Comparison of ENCODE assay signal across 8 mouse cellular contexts in the genomic region with DNA sequence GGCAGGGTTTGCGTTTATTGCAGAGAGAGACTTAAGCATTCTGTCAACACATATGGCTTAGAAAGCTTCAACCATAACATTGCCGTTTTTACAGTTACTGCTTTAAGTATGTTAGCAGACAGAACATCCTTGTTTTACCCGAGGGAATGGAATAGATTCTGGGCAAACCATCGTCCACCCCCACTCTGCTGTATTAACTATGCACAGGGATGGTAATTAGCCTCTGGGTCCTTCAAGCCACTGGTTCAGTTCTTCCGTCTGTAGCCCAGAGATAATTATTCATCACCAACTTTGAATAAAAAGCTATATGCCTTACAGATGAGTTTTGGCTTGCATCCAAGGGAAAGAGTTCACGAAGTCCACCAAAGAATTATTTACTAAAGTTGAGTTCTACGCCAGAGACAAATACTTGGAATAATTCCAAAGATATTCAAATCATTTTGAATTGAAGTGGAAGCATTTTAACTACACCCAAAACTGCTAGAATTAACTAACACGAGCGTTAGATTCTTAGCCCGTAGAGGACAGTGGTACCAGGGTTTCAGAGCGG. TPM values are rescaled to one million over a fixed set of nuclear protein-coding genes. Genes with fewer than 3 reads are reported as not detected.
DNase-seq lines count a peak whose midpoint lies in the region; ATAC-seq and TF ChIP-seq lines count a peak whose summit lies in the region.

No protein-coding gene starts in this region.

- no peaks in the 10 kb centered on the region for H3K9me3 ChIP-seq in ES-Bruce4 (replicated peaks; ENCODE audit: control insufficient read depth, insufficient read depth, low read length, poor library complexity, severe bottlenecking)
- H3K9me3 ChIP-seq in heart, embryonic 15.5 days (replicated peaks) = no peaks in the 10 kb centered on the region
- no peaks in the 10 kb centered on the region for H3K9me3 ChIP-seq in liver, embryonic 16.5 days (replicated peaks; ENCODE audit: control insufficient read depth, low read length)

- H3K4me3 ChIP-seq in heart, adult 2 months = peak overlapping the region; percentile 66
- peak overlapping the region; percentile 85 for H3K4me3 ChIP-seq in ES-Bruce4 (ENCODE audit: low read depth, low read length)
- peak overlapping the region; percentile 75 for H3K4me3 ChIP-seq in heart, embryonic 15.5 days
- H3K4me3 ChIP-seq in liver, embryonic 16.5 days (ENCODE audit: low read depth, low read length) = peak overlapping the region; percentile 92

- TF ChIP-seq POLR2A in heart, adult 2 months (IDR thresholded peaks at IDR 0.05; ENCODE audit: insufficient read depth, low read depth, low read length) = no peak
- TF ChIP-seq POLR2A in ES-Bruce4 (IDR thresholded peaks at IDR 0.05; ENCODE audit: insufficient read depth, low read length) = no peak

- H3K4me2 ChIP-seq in heart, embryonic 15.5 days = peak overlapping the region; percentile 81
- peak overlapping the region; percentile 95 for H3K4me2 ChIP-seq in liver, embryonic 16.5 days (ENCODE audit: low read depth, low read length)

- 24% methylated on average over 11 of the region's 11 CpGs for WGBS in heart, adult 2 months
- WGBS in heart, embryonic 15.5 days = 17% methylated on average over 11 of the region's 11 CpGs
- 36% methylated on average over 11 of the region's 11 CpGs for WGBS in liver, embryonic 16.5 days (ENCODE audit: insufficient replicate concordance)

- H3K9ac ChIP-seq in heart, adult 2 months (ENCODE audit: low read depth, low read length) = peak overlapping the region; percentile 96
- H3K9ac ChIP-seq in ES-Bruce4 (ENCODE audit: low read depth, poor library complexity, severe bottlenecking) = peak overlapping the region; percentile 100
- H3K9ac ChIP-seq in heart, embryonic 15.5 days = peak overlapping the region; percentile 93
- peak overlapping the region; percentile 93 for H3K9ac ChIP-seq in liver, embryonic 16.5 days (ENCODE audit: low read depth, low read length)

- H3K27ac ChIP-seq in heart, adult 2 months = peak overlapping the region; percentile 83
- H3K27ac ChIP-seq in ES-Bruce4 (ENCODE audit: insufficient read depth, low read length) = no peak overlapping the region
- peak overlapping the region; percentile 99 for H3K27ac ChIP-seq in heart, embryonic 15.5 days
- H3K27ac ChIP-seq in liver, embryonic 16.5 days (ENCODE audit: low read length) = peak overlapping the region; percentile 97

- peaks cover 3% of the 10 kb centered on the region; the same call in 1 of the 2 replicates for H3K4me1 ChIP-seq in heart, adult 2 months (ENCODE audit: control insufficient read depth, insufficient read depth, low read length)
- no peaks in the 10 kb centered on the region for H3K4me1 ChIP-seq in ES-Bruce4 (ENCODE audit: control insufficient read depth, insufficient read depth, low read length)
- peaks cover 8% of the 10 kb centered on the region; the same call in 1 of the 2 replicates for H3K4me1 ChIP-seq in heart, embryonic 15.5 days (replicated peaks)
- peaks cover 6% of the 10 kb centered on the region for H3K4me1 ChIP-seq in liver, embryonic 16.5 days (ENCODE audit: control insufficient read depth, low read depth, low read length)

- H3K36me3 ChIP-seq in heart, adult 2 months (ENCODE audit: control insufficient read depth, insufficient read depth, low read length) = peaks cover 8% of the 10 kb centered on the region
- H3K36me3 ChIP-seq in ES-Bruce4 (ENCODE audit: control insufficient read depth, insufficient read depth, low read length, poor library complexity, severe bottlenecking) = no peaks in the 10 kb centered on the region
- H3K36me3 ChIP-seq in heart, embryonic 15.5 days = no peaks in the 10 kb centered on the region
- H3K36me3 ChIP-seq in liver, embryonic 16.5 days (ENCODE audit: control insufficient read depth, insufficient read depth) = no peaks in the 10 kb centered on the region

- TF ChIP-seq CTCF in heart, adult 2 months (IDR thresholded peaks at IDR 0.05) = no peak
- no peak for TF ChIP-seq CTCF in ES-Bruce4 (IDR thresholded peaks at IDR 0.05; ENCODE audit: low read depth, low read length)

- no peak for DNase-seq in heart, adult 2 months
- DNase-seq in heart, postnatal 10 days = no peak
- no peak for DNase-seq in embryo, embryonic 10 days (ENCODE audit: low spot score)
- no peak for DNase-seq in ovary, adult 18-20 months (ENCODE audit: low spot score)
- no peak for DNase-seq in urinary bladder, postnatal 25 days (ENCODE audit: low spot score)

- intact Hi-C loops in heart, adult 2 months (cut with DNase I) = loop anchor here (2.0 to 5.0 kb wide), 4 partner anchors 55 to 185 kb away; partner anchors contain the start of genes Nln and Sgtb
- intact Hi-C loops in heart, postnatal 10 days (cut with DNase I) = loop anchor here (2.0 to 5.0 kb wide), 5 partner anchors 35 to 165 kb away; no protein-coding TSS in a partner anchor

- no peak for TF ChIP-seq EP300 in heart, adult 2 months (IDR thresholded peaks at IDR 0.05; ENCODE audit: insufficient read depth, low read depth, low read length)
- no peak for TF ChIP-seq EP300 in ES-Bruce4 (IDR thresholded peaks at IDR 0.05; ENCODE audit: insufficient read depth, low read depth, low read length)

- no peaks in the 10 kb centered on the region for H3K27me3 ChIP-seq in heart, adult 2 months (ENCODE audit: control insufficient read depth, insufficient read depth, low read length)
- peaks cover 6% of the 10 kb centered on the region for H3K27me3 ChIP-seq in ES-Bruce4 (ENCODE audit: control insufficient read depth, insufficient read depth, low read length, poor library complexity, severe bottlenecking)
- H3K27me3 ChIP-seq in heart, embryonic 15.5 days = no peaks in the 10 kb centered on the region
- H3K27me3 ChIP-seq in liver, embryonic 16.5 days (ENCODE audit: control insufficient read depth, insufficient read depth, low read depth, low read length) = peaks cover 15% of the 10 kb centered on the region

- H3K79me2 ChIP-seq in heart, adult 2 months (replicated peaks; ENCODE audit: control insufficient read depth, insufficient read depth, low read length) = no peaks in the 10 kb centered on the region

- ATAC-seq in heart, embryonic 15.5 days (replicated peaks; ENCODE audit: insufficient number of reproducible peaks, insufficient read depth, low FRiP score, low read depth) = no peak; the same call in 1 of the 2 replicates
- ATAC-seq in liver, embryonic 16.5 days (ENCODE audit: low read depth) = no peak

RNA-seq across cellular contexts. Expression of gene Erbin, which starts 1.6 kb away (rescaled TPM):
- 10 to 100 TPM; 44.0 to 47.5 TPM for total RNA-seq in heart, adult 2 months (2021)
- 6.2 and 11.9 TPM in 2 replicates for polyA plus RNA-seq in heart, adult 2 months (2012; rRNA removed)
- 10 to 100 TPM; 71.2 to 73.8 TPM for total RNA-seq in heart, postnatal 10 days (2021)
- 23.9 and 28.1 TPM in 2 replicates for polyA plus RNA-seq in ES-Bruce4 (2011; ENCODE audit: insufficient read depth, insufficient read length, low read depth, missing spikeins)
- 10.3 and 11.1 TPM in 2 replicates for polyA plus RNA-seq in heart, embryonic 15.5 days (2015; fragmentation: Nextera tagmentation; extraction: Ambion mirVana)
- polyA plus RNA-seq in liver, embryonic 16.5 days (2015; fragmentation: Nextera tagmentation; extraction: Ambion mirVana) = 4.9 and 5.2 TPM in 2 replicates
